Mouse (Mus musculus) testis, postnatal 14 days (tissue): ENCODE data around the gene Lpin2.

Experiments
- DNase-seq: peaks from one replicate; pipeline ENCODE4 v3.0.0; 2021; ENCODE audit warnings: low spot score

The Lpin2 gene

GRCm38 (mm10) chr17:71203998-71204808 is 21.8 kb downstream of the Lpin2 start:
- no peak for DNase-seq

GRCm38 (mm10) chr17:71204809-71205091 is 22.4 kb downstream of the Lpin2 start:
- DNase-seq, result no peak

- no peak for DNase-seq
Observed at GRCm38 (mm10) chr17:71206136-71206893, 24.0 kb downstream of the Lpin2 start.

GRCm38 (mm10) chr17:71207268-71207667 is 24.9 kb downstream of the Lpin2 start:
- no peak for DNase-seq

- DNase-seq, result no peak
Observed at GRCm38 (mm10) chr17:71208376-71208775, 26.0 kb downstream of the Lpin2 start.

GRCm38 (mm10) chr17:71208921-71209320 is 26.6 kb downstream of the Lpin2 start:
- DNase-seq, result no peak

GRCm38 (mm10) chr17:71209936-71210335 is 27.6 kb downstream of the Lpin2 start:
- DNase-seq, result no peak

GRCm38 (mm10) chr17:71211962-71212646 is 29.7 kb downstream of the Lpin2 start:
- no peak for DNase-seq

GRCm38 (mm10) chr17:71213666-71214065 is 31.3 kb downstream of the Lpin2 start:
- no peak for DNase-seq

GRCm38 (mm10) chr17:71214514-71215240 is 32.3 kb downstream of the Lpin2 start:
- DNase-seq, result no peak

- DNase-seq, result no peak
Observed at GRCm38 (mm10) chr17:71215241-71215839, 33.0 kb downstream of the Lpin2 start.

GRCm38 (mm10) chr17:71216263-71216662 is 33.9 kb downstream of the Lpin2 start:
- DNase-seq, result no peak

- DNase-seq, result no peak
Observed at GRCm38 (mm10) chr17:71217111-71217685, 34.8 kb downstream of the Lpin2 start.

GRCm38 (mm10) chr17:71221383-71221782 is 39.0 kb downstream of the Lpin2 start:
- no peak for DNase-seq

- no peak for DNase-seq
Observed at GRCm38 (mm10) chr17:71223676-71224075, 41.3 kb downstream of the Lpin2 start.

- no peak for DNase-seq
Observed at GRCm38 (mm10) chr17:71224521-71224920, 42.2 kb downstream of the Lpin2 start.

GRCm38 (mm10) chr17:71225091-71225490 is 42.7 kb downstream of the Lpin2 start:
- DNase-seq, result no peak

- no peak for DNase-seq
Observed at GRCm38 (mm10) chr17:71227128-71227895, 45.0 kb downstream of the Lpin2 start.

GRCm38 (mm10) chr17:71228651-71229050 is 46.3 kb downstream of the Lpin2 start:
- no peak for DNase-seq

GRCm38 (mm10) chr17:71230108-71230709 is 47.8 kb downstream of the Lpin2 start:
- no peak for DNase-seq
